Mouse (Mus musculus) heart, embryonic 14.5 days (tissue): ENCODE data around the gene Klhl22. TPM values are rescaled to one million over a fixed set of nuclear protein-coding genes. Genes with fewer than 3 reads are reported as not detected.

Experiments used
- ATAC-seq: fragments of 200-750 bp; cut with Nextera tagmentation; 2 replicates; pipeline ENCODE4 v1.8.0; 2017; ENCODE audit warnings: low read depth, moderate TSS enrichment; ENCODE audit not compliant: insufficient number of reproducible peaks, insufficient read depth, low FRiP score
- H3K27ac ChIP-seq, 2 experiments: fragments of 200-500 bp in 1 of 2; fragments of 300-500 bp in 1 of 2; sonication (generic) in 1 of 2; replicated peaks in 1 of 2; 2 replicates each; pipeline ENCODE4 v1.5.1; 2012 to 2014; ENCODE audit warnings: low read depth in 2 of 2, low read length in 2 of 2, control low read depth in 1 of 2, mild to moderate bottlenecking in 1 of 2, mixed read lengths in 1 of 2; ENCODE audit not compliant: control insufficient read depth in 1 of 2, insufficient read depth in 1 of 2
- H3K27me3 ChIP-seq: fragments of 300-500 bp; sonication (generic); 2 replicates; pipeline ENCODE4 v1.6.1; 2014; ENCODE audit warnings: mild to moderate bottlenecking, low read length, control low read depth; ENCODE audit not compliant: control insufficient read depth, insufficient read depth
- H3K36me3 ChIP-seq: fragments of 300-500 bp; sonication (generic); 2 replicates; pipeline ENCODE4 v1.6.1; 2014; ENCODE audit warnings: mild to moderate bottlenecking, control low read depth, low read length, mixed read lengths; ENCODE audit not compliant: control insufficient read depth, insufficient read depth
- H3K4me1 ChIP-seq, 2 experiments: fragments of 200-500 bp in 1 of 2; fragments of 300-500 bp in 1 of 2; sonication (generic) in 1 of 2; 2 replicates each; pipeline ENCODE4 v1.6.1; 2012 to 2014; ENCODE audit warnings: low read length in 2 of 2, control low read depth in 1 of 2, mixed read lengths in 1 of 2; ENCODE audit not compliant: control insufficient read depth in 2 of 2, insufficient read depth in 2 of 2
- H3K4me2 ChIP-seq: fragments of 300-500 bp; sonication (generic); 2 replicates; pipeline ENCODE4 v1.6.1; 2014; ENCODE audit warnings: mild to moderate bottlenecking, low read length
- H3K4me3 ChIP-seq, 2 experiments: fragments of 200-500 bp in 1 of 2; fragments of 300-500 bp in 1 of 2; sonication (generic) in 1 of 2; 2 replicates each; pipeline ENCODE4 v1.5.1; 2012 to 2014; ENCODE audit warnings: low read length in 2 of 2, mild to moderate bottlenecking in 2 of 2, control low read depth in 1 of 2, low read depth in 1 of 2, moderate library complexity in 1 of 2; ENCODE audit not compliant: control insufficient read depth in 1 of 2, insufficient read depth in 1 of 2
- H3K9ac ChIP-seq: fragments of 300-500 bp; sonication (generic); 2 replicates; pipeline ENCODE4 v1.6.1; 2014; ENCODE audit warnings: mild to moderate bottlenecking, low read length
- H3K9me3 ChIP-seq: fragments of 300-500 bp; sonication (generic); 2 replicates; pipeline ENCODE4 v1.6.1; 2016; ENCODE audit warnings: low read length, control low read depth; ENCODE audit not compliant: control insufficient read depth
- WGBS: fragments of 180-500 bp; shearing (Covaris S2); extraction: QIAGEN DNeasy Blood & Tissue Kit; methylation state at CpG from one replicate; pipeline ENCODE4 v1.1.7; 2014; 5-methylcytosine and 5-hydroxymethylcytosine counted together
- polyA plus RNA-seq: library from polyadenylated mRNA; unstranded; fragments of >200 nt; fragmentation: Nextera tagmentation; extraction: Ambion mirVana; gene quantifications from 2 replicates; pipeline ENCODE4 v1.2.1, GENCODE M21; 2014

Gene Klhl22
- polyA plus RNA-seq, 1 experiment from 2014 or later = 43.6 TPM

DNA sequence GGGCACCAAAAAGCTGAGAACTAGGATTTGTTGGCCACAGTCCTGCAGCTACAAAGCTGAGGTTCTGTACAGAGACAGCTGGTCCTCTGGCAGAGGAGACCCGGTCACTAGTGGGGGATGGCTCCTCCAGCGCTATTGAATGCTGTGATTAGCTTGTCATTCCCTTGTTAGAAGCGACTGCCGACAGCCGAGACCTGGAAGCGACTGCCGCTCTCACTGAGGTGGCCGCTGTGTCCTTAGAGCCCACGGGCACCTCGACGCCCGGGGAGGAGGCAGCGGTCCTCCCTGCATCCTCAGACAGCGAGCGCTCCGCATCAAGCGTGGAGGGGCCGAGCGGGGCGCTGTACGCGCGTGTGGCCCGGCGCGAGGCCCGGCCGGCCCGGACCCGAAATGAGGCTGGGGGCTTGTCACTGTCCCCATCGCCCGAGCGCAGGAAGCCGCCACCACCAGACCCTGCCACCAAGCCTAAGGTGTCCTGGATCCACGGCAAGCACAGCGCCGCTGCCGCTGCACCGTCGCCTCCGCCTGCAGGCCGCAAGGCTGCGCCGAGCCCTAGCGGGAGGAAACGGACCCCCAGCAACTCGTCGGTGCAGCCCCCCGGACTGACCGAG is 47.3 kb downstream of the Klhl22 start:
- peak overlapping the region; percentile 50 to 51 for H3K4me3 ChIP-seq
- H3K4me2 ChIP-seq = peak overlapping the region; percentile 96
- H3K9me3 ChIP-seq = no peaks in the 10 kb centered on the region
- H3K27me3 ChIP-seq = peaks cover 58% of the 10 kb centered on the region
- no peak for ATAC-seq
- H3K4me1 ChIP-seq = peaks cover 39 to 68% of the 10 kb centered on the region in 2 experiments; a peak in 3 of 4 replicates
- peak overlapping the region in 1 of 2 experiments; percentile 49; a peak in 1 of 4 replicates for H3K27ac ChIP-seq
- H3K9ac ChIP-seq = peak overlapping the region; percentile 78
- 11% methylated on average over 44 of the region's 50 CpGs for WGBS
- peaks cover 16% of the 10 kb centered on the region; the same call in 1 of the 2 replicates for H3K36me3 ChIP-seq

DNA sequence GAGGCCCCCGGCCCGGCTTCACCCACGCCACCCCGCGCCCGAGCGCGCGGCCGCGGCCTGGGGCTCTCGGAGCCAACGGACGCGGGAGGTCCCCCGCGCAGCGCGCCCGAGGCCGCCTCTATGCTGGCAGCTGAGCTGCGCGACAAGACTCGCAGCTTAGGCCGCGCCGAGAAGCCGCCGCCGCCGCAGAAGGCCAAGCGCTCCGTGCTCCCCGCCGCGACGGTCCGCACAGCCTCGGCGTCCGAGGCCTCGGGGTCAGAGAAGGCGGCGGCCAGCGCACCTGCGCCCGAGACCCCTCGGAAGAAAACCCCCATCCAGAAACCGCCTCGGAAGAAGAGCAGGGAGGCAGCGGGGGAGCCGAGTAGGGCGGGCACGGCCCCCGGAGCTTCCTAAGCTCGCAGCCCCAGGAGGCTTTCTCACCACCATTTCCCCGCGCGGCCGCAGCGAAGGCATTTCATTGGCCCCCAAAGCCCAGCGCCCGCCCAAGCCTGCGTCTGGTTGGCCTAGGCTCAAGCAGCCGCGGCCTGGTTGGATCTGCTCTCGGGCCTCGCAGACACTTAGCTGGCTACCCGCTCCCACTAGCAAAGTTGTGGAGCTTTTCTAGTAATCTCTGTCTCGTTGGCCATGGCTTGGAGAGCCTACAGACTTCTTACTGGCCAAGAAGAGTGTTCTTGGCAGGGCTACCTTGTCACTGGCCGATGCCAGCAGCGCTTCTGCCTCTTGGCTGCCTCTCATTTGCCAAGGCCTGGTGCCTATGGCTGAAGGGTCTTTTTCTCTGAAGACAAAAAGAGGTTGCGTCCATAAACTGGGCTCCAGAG is 48.0 kb downstream of the Klhl22 start:
- H3K9me3 ChIP-seq = no peaks in the 10 kb centered on the region
- H3K27me3 ChIP-seq = peaks cover 51% of the 10 kb centered on the region
- H3K9ac ChIP-seq = peak overlapping the region; percentile 78
- H3K27ac ChIP-seq = peak overlapping the region in 1 of 2 experiments; percentile 49; a peak in 1 of 4 replicates
- H3K4me3 ChIP-seq = peak overlapping the region; percentile 50 to 51
- peak; percentile 56 for ATAC-seq
- peaks cover 35 to 64% of the 10 kb centered on the region in 2 experiments; a peak in 3 of 4 replicates for H3K4me1 ChIP-seq
- 6% methylated on average over 69 of the region's 73 CpGs for WGBS
- H3K36me3 ChIP-seq = peaks cover 16% of the 10 kb centered on the region; the same call in 1 of the 2 replicates
- peak overlapping the region; percentile 96 for H3K4me2 ChIP-seq

DNA sequence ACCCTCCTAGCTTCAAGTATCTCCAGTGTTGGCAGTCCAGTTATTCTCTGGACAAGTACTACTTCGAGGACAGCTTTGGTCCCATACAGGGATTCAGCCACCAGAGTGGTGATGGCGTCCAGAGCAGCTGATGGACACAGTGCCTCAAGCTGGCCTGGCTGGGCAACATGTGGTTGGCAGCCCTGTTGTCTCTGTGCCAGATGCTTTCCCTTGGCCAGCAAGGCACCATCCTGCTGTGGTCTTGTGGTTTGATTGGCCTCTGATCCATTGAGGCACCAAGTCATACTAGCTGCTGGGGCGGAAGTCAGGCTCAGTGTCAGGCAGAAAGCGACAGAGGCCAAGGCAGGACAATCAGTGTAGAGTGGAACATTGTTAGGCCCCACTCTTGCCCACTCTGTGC is 49.7 kb downstream of the Klhl22 start:
- Histone ChIP-seq H3K9me3 (no peaks in the 10 kb centered on the region), H3K27me3 (peaks cover 34% of the 10 kb centered on the region), H3K27ac (peak overlapping the region; percentile 18 to 41; a peak in 3 of 4 replicates), H3K4me3 (no peak overlapping the region), H3K9ac (no peak overlapping the region), H3K4me1 (peaks cover 24 to 46% of the 10 kb centered on the region in 2 experiments; a peak in 3 of 4 replicates), H3K4me2 (no peak overlapping the region), H3K36me3 (peaks cover 7% of the 10 kb centered on the region; the same call in 1 of the 2 replicates)
- WGBS = 79% methylated on average over 4 of the region's 4 CpGs
- no peak for ATAC-seq

DNA sequence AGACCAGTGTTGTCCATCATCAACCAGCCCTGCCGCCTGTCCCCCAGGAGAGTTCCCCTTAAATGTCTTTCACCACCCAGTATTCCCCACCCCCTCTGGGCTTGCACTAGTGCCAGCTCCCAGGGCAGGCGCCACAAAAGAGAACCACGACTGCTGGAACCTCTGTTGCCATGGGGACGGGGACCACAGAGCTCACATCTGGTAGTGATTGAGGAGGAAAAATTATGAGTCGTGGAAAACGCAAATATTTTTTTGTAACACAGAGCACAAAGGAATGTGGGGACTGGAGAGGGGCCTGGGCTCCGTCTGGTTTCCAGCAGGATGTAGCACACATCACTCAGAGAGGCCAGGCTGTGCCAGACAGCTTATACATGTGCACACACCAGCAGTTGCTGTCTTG is 50.3 kb downstream of the Klhl22 start:
- WGBS = 39% methylated on average over 7 of the region's 7 CpGs
- Histone ChIP-seq H3K27me3 (peaks cover 29% of the 10 kb centered on the region), H3K4me1 (peaks cover 20 to 40% of the 10 kb centered on the region in 2 experiments; a peak in 3 of 4 replicates), H3K9ac (no peak overlapping the region), H3K4me3 (no peak overlapping the region), H3K9me3 (no peaks in the 10 kb centered on the region), H3K27ac (peak overlapping the region; percentile 18 to 50; a peak in 3 of 4 replicates), H3K36me3 (peaks cover 7% of the 10 kb centered on the region; the same call in 1 of the 2 replicates), H3K4me2 (no peak overlapping the region)
- ATAC-seq = 0 out of 2 replicates have a peak, but pooled peaks have one; percentile 5

DNA sequence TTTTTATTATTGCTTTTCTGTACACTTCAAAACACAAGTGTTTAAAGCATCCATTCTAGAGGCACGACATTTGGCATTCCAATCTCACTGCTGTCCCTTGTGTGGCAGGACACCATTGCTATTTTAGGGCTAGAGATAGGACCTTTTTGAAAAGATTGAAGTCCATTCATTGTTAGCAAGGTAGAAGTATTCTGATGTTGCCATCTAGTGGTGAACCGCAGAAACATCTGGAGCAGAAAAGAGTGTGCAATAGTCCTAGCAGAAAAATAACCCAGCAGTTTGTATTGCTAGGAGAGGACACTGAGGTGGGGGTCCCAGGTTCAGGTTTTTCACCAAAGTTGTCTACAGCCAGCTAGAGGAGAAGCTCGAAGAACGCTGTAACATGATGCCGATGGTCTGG is 52.7 kb downstream of the Klhl22 start:
- Histone ChIP-seq H3K9ac (no peak overlapping the region), H3K9me3 (no peaks in the 10 kb centered on the region), H3K4me2 (no peak overlapping the region), H3K4me1 (peaks cover 13 to 34% of the 10 kb centered on the region in 2 experiments; a peak in 3 of 4 replicates), H3K27me3 (peaks cover 17% of the 10 kb centered on the region), H3K4me3 (no peak overlapping the region), H3K27ac (no peak overlapping the region), H3K36me3 (peaks cover 4% of the 10 kb centered on the region; the same call in 1 of the 2 replicates)
- 4% methylated on average over 5 of the region's 5 CpGs for WGBS
- no peak for ATAC-seq

DNA sequence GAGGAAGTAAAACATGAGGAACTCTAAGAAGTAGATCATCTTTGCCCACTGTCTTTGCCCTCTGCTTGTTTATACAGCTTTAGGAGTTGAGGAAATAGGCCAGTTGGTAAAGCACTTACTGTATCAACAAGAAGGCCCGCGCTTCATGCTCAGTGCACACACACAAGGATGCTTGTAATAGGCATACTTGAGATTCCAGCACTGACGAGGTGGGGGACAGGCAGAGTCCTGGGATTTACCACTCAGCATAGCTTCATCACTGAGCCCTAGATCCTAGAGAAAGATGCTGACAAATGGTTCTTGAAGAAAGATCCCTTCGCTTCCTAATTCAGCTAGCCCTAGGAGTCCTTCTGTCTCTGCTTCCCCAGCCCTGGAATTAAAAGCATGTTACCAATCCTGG is 53.8 kb downstream of the Klhl22 start:
- Histone ChIP-seq H3K4me1 (peaks cover 9 to 27% of the 10 kb centered on the region in 2 experiments; a peak in 3 of 4 replicates), H3K4me2 (no peak overlapping the region), H3K4me3 (no peak overlapping the region), H3K9me3 (no peaks in the 10 kb centered on the region), H3K36me3 (no peaks in the 10 kb centered on the region), H3K27me3 (peaks cover 13% of the 10 kb centered on the region), H3K9ac (peak overlapping the region; percentile 11; the same call in 1 of the 2 replicates), H3K27ac (no peak overlapping the region)
- ATAC-seq = no peak
- WGBS = 25% methylated on average over 4 of the region's 4 CpGs
